Mouse (Mus musculus) ES-Bruce4 (cell line): ENCODE data around the gene Lhb. TPM values are rescaled to one million over a fixed set of nuclear protein-coding genes. Genes with fewer than 3 reads are reported as not detected.

Source experiments
- H3K27ac ChIP-seq: 2 replicates; pipeline ENCODE4 v1.5.1; 2012; ENCODE audit warnings: low read length, inconsistent platforms; ENCODE audit not compliant: insufficient read depth
- H3K27me3 ChIP-seq: 2 replicates; pipeline ENCODE4 v1.6.1; 2012; ENCODE audit warnings: mild to moderate bottlenecking, low read length, inconsistent platforms; ENCODE audit not compliant: control insufficient read depth, poor library complexity, insufficient read depth, severe bottlenecking
- H3K36me3 ChIP-seq: 2 replicates; pipeline ENCODE4 v1.6.1; 2012; ENCODE audit warnings: inconsistent platforms, mild to moderate bottlenecking, low read length, moderate library complexity; ENCODE audit not compliant: control insufficient read depth, poor library complexity, insufficient read depth, severe bottlenecking
- H3K4me1 ChIP-seq: one replicate; pipeline ENCODE4 v1.8.1; 2011; ENCODE audit warnings: low read length; ENCODE audit not compliant: control insufficient read depth, insufficient read depth
- H3K4me3 ChIP-seq: 2 replicates; pipeline ENCODE4 v1.5.1; 2011; ENCODE audit warnings: low read depth, mild to moderate bottlenecking, low read length
- H3K9ac ChIP-seq: 2 replicates; pipeline ENCODE4 v1.6.1; 2012; ENCODE audit warnings: low read depth, mild to moderate bottlenecking, inconsistent platforms; ENCODE audit not compliant: poor library complexity, severe bottlenecking
- H3K9me3 ChIP-seq: replicated peaks from 2 replicates; pipeline ENCODE4 v1.6.1; 2012; ENCODE audit warnings: mild to moderate bottlenecking, low read length, inconsistent platforms; ENCODE audit not compliant: control insufficient read depth, poor library complexity, insufficient read depth, severe bottlenecking
- CTCF ChIP-seq: IDR thresholded peaks from one replicate; pipeline ENCODE4 v1.8.1; 2011; ENCODE audit warnings: low read depth, low read length
- POLR2A ChIP-seq: IDR thresholded peaks from one replicate; pipeline ENCODE4 v1.8.1; 2011; ENCODE audit warnings: low read length; ENCODE audit not compliant: insufficient read depth
- polyA plus RNA-seq: library from polyadenylated mRNA; stranded (reverse); fragments of >200 nt; gene quantifications from 2 replicates; pipeline ENCODE4 v1.2.4, GENCODE M21; 2011; ENCODE audit warnings: low read depth; ENCODE audit not compliant: missing spikeins, insufficient read depth, insufficient read length

Lhb gene
- polyA plus RNA-seq, 1 experiment = not detected

GRCm38 (mm10) chr7:45470869-45471268, 50.2 kb downstream of the Lhb start:
- Histone ChIP-seq H3K4me3 (no peak overlapping the region), H3K9ac (no peak overlapping the region), H3K36me3 (no peaks in the 10 kb centered on the region), H3K27ac (no peak overlapping the region), H3K9me3 (no peaks in the 10 kb centered on the region), H3K27me3 (no peaks in the 10 kb centered on the region), H3K4me1 (no peaks in the 10 kb centered on the region)
- TF ChIP-seq POLR2A (no peak), CTCF (no peak)

Other genes with a start within 250 kb of the Lhb start
- gene Gfy, start 241.3 kb upstream of the Lhb start, polyA plus RNA-seq = 0.68 and 1.2 TPM in 2 replicates
- not detected in 2 replicates for gene Pth2, start 239.8 kb upstream of the Lhb start, polyA plus RNA-seq
- gene Ccdc155, start 215.9 kb upstream of the Lhb start, polyA plus RNA-seq = 2.2 and 2.6 TPM in 2 replicates
- gene Dkkl1, start 208.7 kb upstream of the Lhb start, polyA plus RNA-seq = 4.2 and 8.6 TPM in 2 replicates
- 147 and 152 TPM in 2 replicates for gene Tead2, start 205.1 kb upstream of the Lhb start, polyA plus RNA-seq
- gene Cd37, start 181.7 kb upstream of the Lhb start, polyA plus RNA-seq = 2.2 and 3.4 TPM in 2 replicates
- gene Slc6a16, start 179.7 kb upstream of the Lhb start, polyA plus RNA-seq = 0.55 and 0.63 TPM in 2 replicates
- not detected in 2 replicates for gene Slc6a21, start 143.3 kb upstream of the Lhb start, polyA plus RNA-seq
- 18.9 and 19.8 TPM in 2 replicates for gene Trpm4, start 87.0 kb upstream of the Lhb start, polyA plus RNA-seq
- 5.2 and 6.9 TPM in 2 replicates for gene Hrc, start 85.5 kb upstream of the Lhb start, polyA plus RNA-seq
- 7.2 and 9.3 TPM in 2 replicates for gene Ppfia3, start 53.8 kb upstream of the Lhb start, polyA plus RNA-seq
- 0.88 TPM in 1 of 2 replicates, not detected in the other for gene Lin7b, start 50.2 kb upstream of the Lhb start, polyA plus RNA-seq
- gene Snrnp70, start 25.1 kb upstream of the Lhb start, polyA plus RNA-seq = 686 and 799 TPM in 2 replicates
- gene Kcna7, start 15.2 kb upstream of the Lhb start, polyA plus RNA-seq = 0.41 TPM in 1 of 2 replicates, not detected in the other
- gene Ntf5, start 7.1 kb upstream of the Lhb start, polyA plus RNA-seq = 5.0 and 5.2 TPM in 2 replicates
- gene Gys1, start 14.0 kb downstream of the Lhb start, polyA plus RNA-seq = 24.4 and 26.7 TPM in 2 replicates
- 263 and 267 TPM in 2 replicates for gene Ruvbl2, start 17.3 kb downstream of the Lhb start, polyA plus RNA-seq
- gene Ftl1, start 39.1 kb downstream of the Lhb start, polyA plus RNA-seq = 5,956 and 6,533 TPM in 2 replicates
- 250 and 287 TPM in 2 replicates for gene Bax, start 46.1 kb downstream of the Lhb start, polyA plus RNA-seq
- gene Tulp2, start 61.1 kb downstream of the Lhb start, polyA plus RNA-seq = 1.3 and 2.4 TPM in 2 replicates
- gene Gm45808, start 66.0 kb downstream of the Lhb start, polyA plus RNA-seq = not detected in 2 replicates
- gene Dhdh, start 68.0 kb downstream of the Lhb start, polyA plus RNA-seq = 15.3 and 15.5 TPM in 2 replicates
- gene Nucb1, start 89.6 kb downstream of the Lhb start, polyA plus RNA-seq = 105 and 119 TPM in 2 replicates
- gene Ppp1r15a, start 105.4 kb downstream of the Lhb start, polyA plus RNA-seq = 15.5 and 18.6 TPM in 2 replicates
- 14.3 and 18.6 TPM in 2 replicates for gene Plekha4, start 105.5 kb downstream of the Lhb start, polyA plus RNA-seq
- gene Hsd17b14, start 134.1 kb downstream of the Lhb start, polyA plus RNA-seq = 55.0 and 62.2 TPM in 2 replicates
- 104 and 144 TPM in 2 replicates for gene Bcat2, start 149.3 kb downstream of the Lhb start, polyA plus RNA-seq
- 0.94 and 1.7 TPM in 2 replicates for gene Fgf21, start 194.7 kb downstream of the Lhb start, polyA plus RNA-seq
- gene Fut1, start 196.5 kb downstream of the Lhb start, polyA plus RNA-seq = 3.0 and 3.9 TPM in 2 replicates
- gene Izumo1, start 201.0 kb downstream of the Lhb start, polyA plus RNA-seq = 4.6 and 5.8 TPM in 2 replicates
- gene Rasip1, start 206.7 kb downstream of the Lhb start, polyA plus RNA-seq = 2.5 and 3.0 TPM in 2 replicates
- gene Mamstr, start 219.2 kb downstream of the Lhb start, polyA plus RNA-seq = 2.2 and 4.1 TPM in 2 replicates
- 0.87 TPM in 1 of 2 replicates, not detected in the other for gene Fut2, start 245.6 kb downstream of the Lhb start, polyA plus RNA-seq